Mouse (Mus musculus) midbrain, postnatal 0 days (tissue): ENCODE measurements around the gene Hdac8. TPM values are rescaled to one million over a fixed set of nuclear protein-coding genes. Genes with fewer than 3 reads are reported as not detected.
A peak's percentile ranks its signal among the peaks of the same experiment; 100 is the strongest.

Experiments used
- ATAC-seq: fragments of 200-750 bp; cut with Nextera tagmentation; 2 replicates; pipeline ENCODE4 v1.8.0; 2017; ENCODE audit warnings: moderate number of reproducible peaks, mild to moderate bottlenecking, moderate TSS enrichment, moderate library complexity; ENCODE audit not compliant: low FRiP score
- DNase-seq: peaks from one replicate; pipeline ENCODE4 v3.0.0-alpha.2; 2015; ENCODE audit warnings: low spot score
- H3K27ac ChIP-seq: fragments of 300-500 bp; sonication (generic); 2 replicates; pipeline ENCODE4 v1.5.1; 2014; ENCODE audit warnings: low read depth, mild to moderate bottlenecking, low read length, mixed read lengths
- H3K27me3 ChIP-seq: fragments of 300-500 bp; sonication (generic); 2 replicates; pipeline ENCODE4 v1.6.1; 2014; ENCODE audit warnings: low read length, control low read depth, mixed read lengths; ENCODE audit not compliant: insufficient read depth
- H3K36me3 ChIP-seq: fragments of 300-500 bp; sonication (generic); 2 replicates; pipeline ENCODE4 v1.6.1; 2014; ENCODE audit warnings: low read length, control low read depth, mixed read lengths; ENCODE audit not compliant: insufficient read depth
- H3K4me1 ChIP-seq: fragments of 300-500 bp; sonication (generic); 2 replicates; pipeline ENCODE4 v1.6.1; 2014; ENCODE audit warnings: mild to moderate bottlenecking, control low read depth, antibody characterized with exemption, low read length, mixed read lengths; ENCODE audit not compliant: insufficient read depth
- H3K4me2 ChIP-seq: fragments of 300-500 bp; sonication (generic); 2 replicates; pipeline ENCODE4 v1.6.1; 2014; ENCODE audit warnings: low read depth, mild to moderate bottlenecking, low read length, mixed read lengths; ENCODE audit not compliant: poor library complexity, severe bottlenecking
- H3K4me3 ChIP-seq: fragments of 300-500 bp; sonication (generic); 2 replicates; pipeline ENCODE4 v1.5.1; 2014; ENCODE audit warnings: low read depth, mild to moderate bottlenecking, low read length, moderate library complexity
- H3K9ac ChIP-seq: fragments of 300-500 bp; sonication (generic); replicated peaks from 2 replicates; pipeline ENCODE4 v1.6.1; 2014; ENCODE audit warnings: mild to moderate bottlenecking, low read length, moderate library complexity, mixed read lengths; ENCODE audit not compliant: poor library complexity, severe bottlenecking
- H3K9me3 ChIP-seq: fragments of 300-500 bp; sonication (generic); 2 replicates; pipeline ENCODE4 v1.6.1; 2016; ENCODE audit warnings: low read length, control low read depth
- CTCF ChIP-seq: IDR thresholded peaks from 2 replicates; pipeline ENCODE4 v1.5.1; 2016; ENCODE audit warnings: antibody characterized with exemption, mild to moderate bottlenecking
- WGBS: fragments of 180-500 bp; shearing (Covaris S2); extraction: QIAGEN DNeasy Blood & Tissue Kit; methylation state at CpG from one replicate; pipeline ENCODE4 v1.1.7; 2014; 5-methylcytosine and 5-hydroxymethylcytosine counted together
- polyA plus RNA-seq: library from polyadenylated mRNA; unstranded; fragments of >200 nt; fragmentation: Nextera tagmentation; extraction: Ambion mirVana; gene quantifications from 2 replicates; pipeline ENCODE4 v1.2.1, GENCODE M21; 2015
- total RNA-seq: library from RNA; depleted of rRNA; stranded (reverse); fragments of >200 nt; gene quantifications from 2 replicates; pipeline ENCODE4 v1.2.3, GENCODE M21; 2014

The Hdac8 gene
- total and polyA plus RNA-seq, 2 experiments from 2014 or later, result 8.7 to 9.2 TPM

GRCm38 (mm10) chrX:102479665-102480064, 25.5 kb downstream of the Hdac8 start:
- Histone ChIP-seq H3K27me3 (no peaks in the 10 kb centered on the region; the same call in 1 of the 2 replicates), H3K36me3 (0 out of 2 replicates have a peak, but pooled peaks cover 2% of the 10 kb centered on the region), H3K9ac (no peak overlapping the region), H3K4me1 (no peaks in the 10 kb centered on the region), H3K9me3 (no peaks in the 10 kb centered on the region), H3K27ac (no peak overlapping the region), H3K4me3 (no peak overlapping the region), H3K4me2 (no peak overlapping the region)
- no peak for ATAC-seq
- WGBS, result 71% methylated on average over 4 of the region's 4 CpGs
- TF ChIP-seq CTCF, result no peak
- DNase-seq, result no peak

- no peaks in the 10 kb centered on the region; the same call in 1 of the 2 replicates for H3K27me3 ChIP-seq
- peak; percentile 77 for DNase-seq
- peak; percentile 83 for TF ChIP-seq CTCF
- H3K4me2 ChIP-seq, result no peak overlapping the region
- 0 out of 2 replicates have a peak, but pooled peaks cover 2% of the 10 kb centered on the region for H3K36me3 ChIP-seq
- H3K4me1 ChIP-seq, result no peaks in the 10 kb centered on the region
- no peak overlapping the region for H3K9ac ChIP-seq
- H3K27ac ChIP-seq, result no peak overlapping the region
- no peak overlapping the region for H3K4me3 ChIP-seq
- WGBS, result 24% methylated on average over 4 of the region's 4 CpGs
- no peaks in the 10 kb centered on the region for H3K9me3 ChIP-seq
- no peak for ATAC-seq
Observed at GRCm38 (mm10) chrX:102478965-102479364, 26.2 kb downstream of the Hdac8 start.

- Histone ChIP-seq H3K4me1 (no peaks in the 10 kb centered on the region), H3K9ac (no peak overlapping the region), H3K27ac (no peak overlapping the region), H3K4me3 (no peak overlapping the region), H3K36me3 (0 out of 2 replicates have a peak, but pooled peaks cover 2% of the 10 kb centered on the region), H3K4me2 (no peak overlapping the region), H3K27me3 (no peaks in the 10 kb centered on the region; the same call in 1 of the 2 replicates), H3K9me3 (no peaks in the 10 kb centered on the region)
- ATAC-seq (no peak), DNase-seq (no peak)
- TF ChIP-seq CTCF, result no peak
- WGBS, result 90% methylated on average over 3 of the region's 3 CpGs
Observed at GRCm38 (mm10) chrX:102478481-102478880, 26.7 kb downstream of the Hdac8 start.

GRCm38 (mm10) chrX:102476784-102477183, 28.4 kb downstream of the Hdac8 start:
- WGBS, result 34% methylated on average over 3 of the region's 3 CpGs

GRCm38 (mm10) chrX:102475555-102475954, 29.6 kb downstream of the Hdac8 start:
- TF ChIP-seq CTCF, result no peak
- Histone ChIP-seq H3K4me3 (no peak overlapping the region), H3K4me1 (no peaks in the 10 kb centered on the region), H3K9ac (no peak overlapping the region), H3K36me3 (no peaks in the 10 kb centered on the region), H3K4me2 (no peak overlapping the region), H3K9me3 (no peaks in the 10 kb centered on the region), H3K27ac (no peak overlapping the region), H3K27me3 (no peaks in the 10 kb centered on the region)
- DNase-seq (no peak), ATAC-seq (no peak)
- 78% methylated on average over 5 of the region's 5 CpGs for WGBS

More at GRCm38 (mm10) chrX:102476784-102477183, 28.4 kb downstream of the Hdac8 start:
- no peaks in the 10 kb centered on the region for H3K36me3 ChIP-seq
- peak; percentile 69 for DNase-seq
- no peak overlapping the region for H3K27ac ChIP-seq
- peak; percentile 72; the same call in 1 of the 2 replicates for ATAC-seq
- no peak overlapping the region for H3K4me3 ChIP-seq
- H3K4me2 ChIP-seq, result no peak overlapping the region
- no peaks in the 10 kb centered on the region for H3K9me3 ChIP-seq
- no peak overlapping the region for H3K9ac ChIP-seq
- H3K4me1 ChIP-seq, result no peaks in the 10 kb centered on the region
- peak; percentile 81 for TF ChIP-seq CTCF
- no peaks in the 10 kb centered on the region; the same call in 1 of the 2 replicates for H3K27me3 ChIP-seq

GRCm38 (mm10) chrX:102418343-102419127, 86.6 kb downstream of the Hdac8 start:
- Histone ChIP-seq H3K4me3 (no peak overlapping the region), H3K9ac (no peak overlapping the region), H3K27me3 (0 out of 2 replicates have a peak, but pooled peaks cover 6% of the 10 kb centered on the region), H3K9me3 (no peaks in the 10 kb centered on the region), H3K36me3 (no peaks in the 10 kb centered on the region), H3K4me2 (no peak overlapping the region), H3K4me1 (no peaks in the 10 kb centered on the region), H3K27ac (no peak overlapping the region)
- 80% methylated on average over 8 of the region's 8 CpGs for WGBS
- DNase-seq (no peak), ATAC-seq (no peak)
- TF ChIP-seq CTCF, result no peak
